Mouse (Mus musculus) spleen, adult 2 months (tissue): ENCODE data around the gene Sfxn3. TPM values are rescaled to one million over a fixed set of nuclear protein-coding genes. Genes with fewer than 3 reads are reported as not detected.

Source experiments
- DNase-seq, 2 experiments: peaks; one replicate each; pipeline versions ENCODE4 v3.0.0 to v3.0.0-alpha.2; 2012 to 2021; ENCODE audit warnings: low spot score in 2 of 2, low read depth in 1 of 2
- H3K27ac ChIP-seq: fragments of 200-500 bp; 2 replicates; pipeline ENCODE4 v1.5.1; 2012; ENCODE audit warnings: low read length, inconsistent platforms; ENCODE audit not compliant: insufficient read depth
- H3K27me3 ChIP-seq: fragments of 200-500 bp; 2 replicates; pipeline ENCODE4 v1.6.1; 2012; ENCODE audit warnings: mild to moderate bottlenecking, moderate library complexity, low read length, inconsistent platforms; ENCODE audit not compliant: control insufficient read depth, insufficient read depth
- H3K36me3 ChIP-seq: fragments of 200-500 bp; 2 replicates; pipeline ENCODE4 v1.6.1; 2012; ENCODE audit warnings: mild to moderate bottlenecking, low read length, inconsistent platforms; ENCODE audit not compliant: control insufficient read depth, insufficient read depth
- H3K4me1 ChIP-seq: fragments of 200-500 bp; 2 replicates; pipeline ENCODE4 v1.6.1; 2011; ENCODE audit warnings: inconsistent platforms; ENCODE audit not compliant: control insufficient read depth, insufficient read depth, insufficient read length
- H3K4me3 ChIP-seq: fragments of 200-500 bp; 2 replicates; pipeline ENCODE4 v1.5.1; 2011; ENCODE audit warnings: mild to moderate bottlenecking, inconsistent platforms; ENCODE audit not compliant: insufficient read depth, insufficient read length; ENCODE audit errors: extremely low read depth
- CTCF ChIP-seq: fragments of 200-500 bp; IDR thresholded peaks from 2 replicates; pipeline ENCODE4 v1.5.1; 2011; ENCODE audit warnings: mild to moderate bottlenecking, inconsistent platforms; ENCODE audit not compliant: insufficient read depth, insufficient read length, insufficient replicate concordance; ENCODE audit errors: extremely low read depth
- POLR2A ChIP-seq: fragments of 200-500 bp; IDR thresholded peaks from 2 replicates; pipeline ENCODE4 v1.6.1; 2011; ENCODE audit warnings: low read depth, low read length, inconsistent platforms
- WGBS: fragments of 180-500 bp; shearing (Covaris S2); methylation state at CpG from one replicate; pipeline ENCODE4 v1.1.7; 2018; 5-methylcytosine and 5-hydroxymethylcytosine counted together
- polyA plus RNA-seq: library from polyadenylated mRNA; depleted of rRNA; stranded (reverse); fragments of >200 nt; gene quantifications from 2 replicates; pipeline ENCODE4 v1.2.3, GENCODE M21; 2012

Gene Sfxn3
- polyA plus RNA-seq, 1 experiment, result 23.9 TPM

- H3K4me1 ChIP-seq, result peaks cover 8% of the 10 kb centered on the region
- TF ChIP-seq CTCF (peak; percentile 37; the same call in 1 of the 2 replicates), POLR2A (no peak)
- H3K36me3 ChIP-seq, result peaks cover 10% of the 10 kb centered on the region
- WGBS, result 43% methylated on average over 4 of the region's 4 CpGs
- no peak overlapping the region for H3K27ac ChIP-seq
- no peaks in the 10 kb centered on the region for H3K27me3 ChIP-seq
- DNase-seq, result no peak
- H3K4me3 ChIP-seq, result no peak overlapping the region
Observed at GRCm38 (mm10) chr19:45056364-45056763, 9.1 kb downstream of the Sfxn3 start.

GRCm38 (mm10) chr19:45056908-45057698 is 9.8 kb downstream of the Sfxn3 start:
- no peak for TF ChIP-seq POLR2A
- no peak for TF ChIP-seq CTCF
- H3K27me3 ChIP-seq, result no peaks in the 10 kb centered on the region
- peak overlapping the region; percentile 39; the same call in 1 of the 2 replicates for H3K27ac ChIP-seq
- peaks cover 10% of the 10 kb centered on the region for H3K36me3 ChIP-seq
- H3K4me3 ChIP-seq, result no peak overlapping the region
- H3K4me1 ChIP-seq, result peaks cover 8% of the 10 kb centered on the region
- DNase-seq, result no peak
- WGBS, result 54% methylated on average over 7 of the region's 7 CpGs

GRCm38 (mm10) chr19:45057724-45058112 is 10.4 kb downstream of the Sfxn3 start:
- Histone ChIP-seq H3K27me3 (no peaks in the 10 kb centered on the region), H3K27ac (peak overlapping the region; percentile 85), H3K4me1 (peaks cover 8% of the 10 kb centered on the region), H3K36me3 (peaks cover 6% of the 10 kb centered on the region; the same call in 1 of the 2 replicates), H3K4me3 (peak overlapping the region; percentile 65)
- 23% methylated on average over 7 of the region's 7 CpGs for WGBS
- DNase-seq, result no peak
- TF ChIP-seq POLR2A (no peak), CTCF (no peak)

GRCm38 (mm10) chr19:45058113-45058839 is 11.0 kb downstream of the Sfxn3 start:
- peak; percentile 91 to 95 for DNase-seq
- TF ChIP-seq POLR2A (no peak; the same call in 1 of the 2 replicates), CTCF (no peak; the same call in 1 of the 2 replicates)
- Histone ChIP-seq H3K27me3 (no peaks in the 10 kb centered on the region), H3K27ac (peak overlapping the region; percentile 90), H3K4me1 (peaks cover 8% of the 10 kb centered on the region), H3K4me3 (peak overlapping the region; percentile 65), H3K36me3 (peaks cover 3% of the 10 kb centered on the region; the same call in 1 of the 2 replicates)
- under 1% methylated on average over 34 of the region's 34 CpGs for WGBS

- TF ChIP-seq POLR2A (no peak), CTCF (no peak)
- WGBS, result 2% methylated on average over 14 of the region's 14 CpGs
- H3K27ac ChIP-seq, result peak overlapping the region; percentile 90
- DNase-seq, result no peak
- peaks cover 1% of the 10 kb centered on the region; the same call in 1 of the 2 replicates for H3K36me3 ChIP-seq
- H3K4me1 ChIP-seq, result peaks cover 8% of the 10 kb centered on the region
- peak overlapping the region; percentile 65 for H3K4me3 ChIP-seq
- H3K27me3 ChIP-seq, result no peaks in the 10 kb centered on the region
Observed at GRCm38 (mm10) chr19:45058841-45059240, 11.5 kb downstream of the Sfxn3 start.

- DNase-seq, result peak in 1 of 2 experiments; percentile 68
- 49% methylated on average over 19 of the region's 20 CpGs for WGBS
- Histone ChIP-seq H3K27ac (no peak overlapping the region), H3K4me1 (no peaks in the 10 kb centered on the region; the same call in 1 of the 2 replicates), H3K4me3 (no peak overlapping the region), H3K27me3 (0 out of 2 replicates have a peak, but pooled peaks cover 1% of the 10 kb centered on the region), H3K36me3 (no peaks in the 10 kb centered on the region)
- peak; percentile 67; the same call in 1 of the 2 replicates for TF ChIP-seq CTCF
- TF ChIP-seq POLR2A, result no peak
Observed at GRCm38 (mm10) chr19:45063565-45064292, 16.4 kb downstream of the Sfxn3 start.
